Mouse (Mus musculus): ENCODE data around the gene Atg5. TPM values are rescaled to one million over a fixed set of nuclear protein-coding genes. Genes with fewer than 3 reads are reported as not detected.

Atg5 gene
- polyA plus RNA-seq, 1 experiment from 2014 or later = 53.5 TPM

- no peak overlapping the region for H3K4me2 ChIP-seq (replicated peaks; ENCODE audit: low read depth)
- H3K4me3 ChIP-seq (ENCODE audit: low read depth, low read length) = no peak overlapping the region
- no peak overlapping the region for H3K27ac ChIP-seq (ENCODE audit: low read depth, low read length)
- peaks cover 6% of the 10 kb centered on the region; the same call in 1 of the 2 replicates for H3K36me3 ChIP-seq (ENCODE audit: control insufficient read depth, insufficient read depth)
- no peaks in the 10 kb centered on the region for H3K27me3 ChIP-seq (replicated peaks; ENCODE audit: control insufficient read depth, insufficient read depth, low read length)
- H3K9me3 ChIP-seq (ENCODE audit: control insufficient read depth) = no peaks in the 10 kb centered on the region
- H3K9ac ChIP-seq (ENCODE audit: low read depth, low read length) = no peak overlapping the region
- H3K4me1 ChIP-seq (replicated peaks; ENCODE audit: control insufficient read depth, insufficient read depth, low read length) = no peaks in the 10 kb centered on the region
- WGBS = 90% methylated on average over 4 of the region's 4 CpGs
- no peak for ATAC-seq
- no peak for TF ChIP-seq CTCF (IDR thresholded peaks at IDR 0.05; ENCODE audit: low read depth)
These were observed 72.8 kb downstream of the Atg5 start for GRCm38 (mm10) chr10:44340928-44341327.

DNA sequence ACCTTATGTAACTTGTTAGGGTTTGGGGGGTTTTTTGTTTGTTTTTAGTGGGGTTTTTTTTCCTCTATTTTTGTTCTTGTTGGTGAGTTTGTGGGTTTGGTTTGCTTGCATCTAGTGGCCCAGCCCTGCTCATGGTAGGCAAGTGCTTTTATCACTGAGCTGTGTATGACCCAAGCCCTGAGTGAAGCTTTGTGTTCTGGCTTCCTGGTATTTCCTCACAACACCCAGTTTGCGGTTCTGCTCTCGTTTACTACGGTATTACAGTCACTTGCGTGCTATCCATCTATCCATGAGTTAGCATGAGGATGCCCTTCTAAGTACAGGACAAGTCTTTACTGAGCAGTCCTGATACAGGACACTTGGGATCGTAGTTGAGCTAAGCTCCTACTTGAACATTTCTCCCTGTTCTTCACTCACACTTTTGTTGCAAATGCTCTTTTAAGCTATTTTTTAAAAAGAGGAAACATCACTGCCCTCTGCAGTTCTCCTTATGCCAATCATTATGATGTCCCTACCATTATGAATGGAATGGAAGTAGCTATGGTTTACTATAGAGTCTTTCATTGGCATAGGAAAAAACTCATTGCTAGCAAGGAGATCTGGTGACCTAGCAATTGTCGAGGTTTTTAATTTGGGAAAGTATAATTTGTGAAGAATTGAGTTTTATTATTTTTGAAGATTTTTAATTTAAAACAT lies 73.8 kb downstream of the Atg5 start:
- H3K36me3 ChIP-seq (ENCODE audit: control insufficient read depth, insufficient read depth) = peaks cover 7% of the 10 kb centered on the region; the same call in 1 of the 2 replicates
- no peak overlapping the region for H3K4me3 ChIP-seq (ENCODE audit: low read depth, low read length)
- H3K9ac ChIP-seq (ENCODE audit: low read depth, low read length) = no peak overlapping the region
- H3K9me3 ChIP-seq (ENCODE audit: control insufficient read depth) = no peaks in the 10 kb centered on the region
- 92% methylated on average over 6 of the region's 6 CpGs for WGBS
- H3K27ac ChIP-seq (ENCODE audit: low read depth, low read length) = no peak overlapping the region
- H3K4me2 ChIP-seq (replicated peaks; ENCODE audit: low read depth) = no peak overlapping the region
- H3K27me3 ChIP-seq (replicated peaks; ENCODE audit: control insufficient read depth, insufficient read depth, low read length) = no peaks in the 10 kb centered on the region
- no peaks in the 10 kb centered on the region for H3K4me1 ChIP-seq (replicated peaks; ENCODE audit: control insufficient read depth, insufficient read depth, low read length)
- ATAC-seq = no peak
- TF ChIP-seq CTCF (IDR thresholded peaks at IDR 0.05; ENCODE audit: low read depth) = no peak

GRCm38 (mm10) chr10:44343351-44343750 lies 75.2 kb downstream of the Atg5 start:
- Histone ChIP-seq H3K27ac (ENCODE audit: low read depth, low read length) (no peak overlapping the region), H3K4me2 (replicated peaks; ENCODE audit: low read depth) (no peak overlapping the region), H3K27me3 (replicated peaks; ENCODE audit: control insufficient read depth, insufficient read depth, low read length) (no peaks in the 10 kb centered on the region), H3K4me1 (replicated peaks; ENCODE audit: control insufficient read depth, insufficient read depth, low read length) (no peaks in the 10 kb centered on the region), H3K36me3 (ENCODE audit: control insufficient read depth, insufficient read depth) (peaks cover 12% of the 10 kb centered on the region; the same call in 1 of the 2 replicates), H3K4me3 (ENCODE audit: low read depth, low read length) (no peak overlapping the region), H3K9ac (ENCODE audit: low read depth, low read length) (no peak overlapping the region), H3K9me3 (ENCODE audit: control insufficient read depth) (no peaks in the 10 kb centered on the region)
- WGBS = 93% methylated on average over 3 of the region's 3 CpGs
- ATAC-seq = no peak
- TF ChIP-seq CTCF (IDR thresholded peaks at IDR 0.05; ENCODE audit: low read depth) = no peak

GRCm38 (mm10) chr10:44347549-44348172 lies 79.5 kb downstream of the Atg5 start:
- no peaks in the 10 kb centered on the region for H3K4me1 ChIP-seq (replicated peaks; ENCODE audit: control insufficient read depth, insufficient read depth, low read length)

GRCm38 (mm10) chr10:44348474-44349415 lies 80.6 kb downstream of the Atg5 start:
- no peak for ATAC-seq
- 57% methylated on average over 14 of the region's 14 CpGs for WGBS
- Histone ChIP-seq H3K4me1 (replicated peaks; ENCODE audit: control insufficient read depth, insufficient read depth, low read length) (no peaks in the 10 kb centered on the region), H3K4me3 (ENCODE audit: low read depth, low read length) (no peak overlapping the region), H3K9ac (ENCODE audit: low read depth, low read length) (no peak overlapping the region), H3K27ac (ENCODE audit: low read depth, low read length) (no peak overlapping the region), H3K4me2 (replicated peaks; ENCODE audit: low read depth) (no peak overlapping the region), H3K9me3 (ENCODE audit: control insufficient read depth) (no peaks in the 10 kb centered on the region), H3K27me3 (replicated peaks; ENCODE audit: control insufficient read depth, insufficient read depth, low read length) (no peaks in the 10 kb centered on the region), H3K36me3 (ENCODE audit: control insufficient read depth, insufficient read depth) (peaks cover 12% of the 10 kb centered on the region; the same call in 1 of the 2 replicates)
- no peak for TF ChIP-seq CTCF (IDR thresholded peaks at IDR 0.05; ENCODE audit: low read depth)

More at GRCm38 (mm10) chr10:44347549-44348172, 79.5 kb downstream of the Atg5 start:
- 68% methylated on average over 10 of the region's 10 CpGs for WGBS
- Histone ChIP-seq H3K9ac (ENCODE audit: low read depth, low read length) (no peak overlapping the region), H3K36me3 (ENCODE audit: control insufficient read depth, insufficient read depth) (peaks cover 12% of the 10 kb centered on the region; the same call in 1 of the 2 replicates), H3K4me3 (ENCODE audit: low read depth, low read length) (no peak overlapping the region), H3K27me3 (replicated peaks; ENCODE audit: control insufficient read depth, insufficient read depth, low read length) (no peaks in the 10 kb centered on the region), H3K9me3 (ENCODE audit: control insufficient read depth) (no peaks in the 10 kb centered on the region), H3K27ac (ENCODE audit: low read depth, low read length) (no peak overlapping the region), H3K4me2 (replicated peaks; ENCODE audit: low read depth) (no peak overlapping the region)
- no peak for TF ChIP-seq CTCF (IDR thresholded peaks at IDR 0.05; ENCODE audit: low read depth)
- no peak for ATAC-seq

DNA sequence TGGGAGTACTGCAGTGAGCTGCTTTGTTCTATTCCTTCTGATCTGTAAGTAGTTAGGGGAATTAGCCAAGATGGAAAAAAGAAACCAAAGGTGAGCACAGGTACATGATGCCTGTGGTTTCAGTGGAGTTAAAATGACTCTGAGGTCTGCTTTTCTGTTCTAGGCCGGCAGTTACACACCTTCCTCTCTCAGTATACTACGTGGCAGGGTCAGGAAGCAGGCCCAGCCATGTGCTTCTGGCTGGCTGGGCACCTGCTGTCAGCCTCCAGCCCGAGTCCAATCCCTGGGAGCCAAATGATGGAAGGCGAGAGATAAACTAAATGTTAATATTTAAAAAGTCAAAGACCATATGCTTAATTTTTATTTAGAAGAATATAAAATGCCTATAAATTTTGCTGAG lies 85.3 kb downstream of the Atg5 start:
- no peaks in the 10 kb centered on the region for H3K4me1 ChIP-seq (replicated peaks; ENCODE audit: control insufficient read depth, insufficient read depth, low read length)
- no peak overlapping the region for H3K4me3 ChIP-seq (ENCODE audit: low read depth, low read length)
- no peak overlapping the region for H3K9ac ChIP-seq (ENCODE audit: low read depth, low read length)
- TF ChIP-seq CTCF (IDR thresholded peaks at IDR 0.05; ENCODE audit: low read depth) = no peak
- H3K27me3 ChIP-seq (replicated peaks; ENCODE audit: control insufficient read depth, insufficient read depth, low read length) = no peaks in the 10 kb centered on the region
- no peak overlapping the region for H3K4me2 ChIP-seq (replicated peaks; ENCODE audit: low read depth)
- H3K27ac ChIP-seq (ENCODE audit: low read depth, low read length) = no peak overlapping the region
- ATAC-seq = no peak
- H3K9me3 ChIP-seq (ENCODE audit: control insufficient read depth) = no peaks in the 10 kb centered on the region
- 58% methylated on average over 4 of the region's 4 CpGs for WGBS
- H3K36me3 ChIP-seq (ENCODE audit: control insufficient read depth, insufficient read depth) = no peaks in the 10 kb centered on the region

Measured in intestine, postnatal 0 days (tissue).